Mouse (Mus musculus): ENCODE results near the gene Suclg2. TPM values are rescaled to one million over a fixed set of nuclear protein-coding genes. Genes with fewer than 3 reads are reported as not detected.

The Suclg2 gene
- polyA plus RNA-seq, 2 experiments: 21.1 to 33.8 TPM

- no peaks in the 10 kb centered on the region for H3K9me3 ChIP-seq (ENCODE audit: control insufficient read depth, low read length)
- DNase-seq (ENCODE audit: low read depth in 3 of 3, low spot score in 3 of 3) (no peak), ATAC-seq (ENCODE audit: insufficient read depth) (no peak)
- H3K27ac ChIP-seq: no peak overlapping the region
- no peak for TF ChIP-seq CTCF (IDR thresholded peaks at IDR 0.05; ENCODE audit: low read depth)
- no peak for TF ChIP-seq EP300 (IDR thresholded peaks at IDR 0.05; ENCODE audit: low read depth)
- H3K9ac ChIP-seq (replicated peaks): no peak overlapping the region
- H3K4me2 ChIP-seq (ENCODE audit: low read depth): no peak overlapping the region
- H3K4me1 ChIP-seq (replicated peaks; ENCODE audit: control insufficient read depth in 2 of 2, insufficient read depth in 2 of 2, low read length in 1 of 2): no peaks in the 10 kb centered on the region
- 85% methylated on average over 6 of the region's 6 CpGs for WGBS (ENCODE audit: insufficient replicate concordance)
- no peaks in the 10 kb centered on the region for H3K36me3 ChIP-seq (replicated peaks; ENCODE audit: control insufficient read depth, insufficient read depth, low read depth)
- H3K27me3 ChIP-seq (ENCODE audit: control insufficient read depth, insufficient read depth, low read length): no peaks in the 10 kb centered on the region
- H3K4me3 ChIP-seq (ENCODE audit: insufficient read depth in 1 of 2, low read depth in 2 of 2, low read length in 2 of 2): no peak overlapping the region
Measured at GRCm38 (mm10) chr6:95668629-95669334, 49.8 kb downstream of the Suclg2 start.

- Histone ChIP-seq H3K4me1 (replicated peaks; ENCODE audit: control insufficient read depth in 2 of 2, insufficient read depth in 2 of 2, low read length in 1 of 2) (no peaks in the 10 kb centered on the region), H3K36me3 (replicated peaks; ENCODE audit: control insufficient read depth, insufficient read depth, low read depth) (no peaks in the 10 kb centered on the region), H3K27ac (no peak overlapping the region), H3K27me3 (ENCODE audit: control insufficient read depth, insufficient read depth, low read length) (no peaks in the 10 kb centered on the region), H3K9me3 (ENCODE audit: control insufficient read depth, low read length) (no peaks in the 10 kb centered on the region), H3K9ac (replicated peaks) (no peak overlapping the region), H3K4me2 (ENCODE audit: low read depth) (no peak overlapping the region), H3K4me3 (ENCODE audit: insufficient read depth in 1 of 2, low read depth in 2 of 2, low read length in 2 of 2) (no peak overlapping the region)
- TF ChIP-seq CTCF (IDR thresholded peaks at IDR 0.05; ENCODE audit: low read depth) (no peak), EP300 (IDR thresholded peaks at IDR 0.05; ENCODE audit: low read depth) (no peak)
- WGBS (ENCODE audit: insufficient replicate concordance): 88% methylated on average over 8 of the region's 8 CpGs
- DNase-seq (ENCODE audit: low read depth in 3 of 3, low spot score in 3 of 3) (no peak), ATAC-seq (ENCODE audit: insufficient read depth) (no peak)
Measured at GRCm38 (mm10) chr6:95657671-95658070, 60.9 kb downstream of the Suclg2 start.

DNA sequence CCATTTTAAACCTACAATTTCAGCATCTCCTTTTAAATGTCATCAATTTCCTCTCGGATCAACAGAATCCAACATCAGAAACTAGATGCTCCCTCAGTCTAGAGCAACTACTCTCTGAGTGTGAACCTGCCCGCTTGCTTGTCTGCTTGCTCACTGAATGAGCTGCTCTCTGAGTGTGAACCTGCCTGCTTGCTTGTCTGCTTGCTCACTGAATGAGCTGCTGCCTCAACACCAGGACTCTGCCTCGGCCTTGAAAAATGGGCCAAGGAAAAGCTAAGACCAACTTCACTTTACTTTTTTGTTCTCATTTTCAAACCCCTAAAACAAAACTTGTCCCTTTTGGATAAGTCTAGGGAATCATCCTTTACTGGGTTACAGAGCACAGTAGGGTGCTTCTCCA, 64.9 kb downstream of the Suclg2 start:
- DNase-seq (ENCODE audit: low read depth in 3 of 3, low spot score in 3 of 3): no peak
- Histone ChIP-seq H3K9me3 (ENCODE audit: control insufficient read depth, low read length) (no peaks in the 10 kb centered on the region), H3K4me3 (ENCODE audit: insufficient read depth in 1 of 2, low read depth in 2 of 2, low read length in 2 of 2) (no peak overlapping the region), H3K27ac (no peak overlapping the region), H3K4me1 (replicated peaks; ENCODE audit: control insufficient read depth in 2 of 2, insufficient read depth in 2 of 2, low read length in 1 of 2) (peaks cover 0 to 3% of the 10 kb centered on the region in 2 experiments; a peak in 1 of 4 replicates), H3K27me3 (ENCODE audit: control insufficient read depth, insufficient read depth, low read length) (no peaks in the 10 kb centered on the region), H3K4me2 (ENCODE audit: low read depth) (no peak overlapping the region), H3K9ac (replicated peaks) (no peak overlapping the region), H3K36me3 (replicated peaks; ENCODE audit: control insufficient read depth, insufficient read depth, low read depth) (no peaks in the 10 kb centered on the region)
- no peak for ATAC-seq (ENCODE audit: insufficient read depth)
- WGBS (ENCODE audit: insufficient replicate concordance): 67% methylated on average over 3 of the region's 3 CpGs
- TF ChIP-seq EP300 (IDR thresholded peaks at IDR 0.05; ENCODE audit: low read depth) (no peak), CTCF (IDR thresholded peaks at IDR 0.05; ENCODE audit: low read depth) (no peak)

- Histone ChIP-seq H3K27me3 (ENCODE audit: control insufficient read depth, insufficient read depth, low read length) (no peaks in the 10 kb centered on the region), H3K9me3 (ENCODE audit: control insufficient read depth, low read length) (no peaks in the 10 kb centered on the region), H3K9ac (replicated peaks) (no peak overlapping the region), H3K36me3 (replicated peaks; ENCODE audit: control insufficient read depth, insufficient read depth, low read depth) (no peaks in the 10 kb centered on the region), H3K4me3 (ENCODE audit: insufficient read depth in 1 of 2, low read depth in 2 of 2, low read length in 2 of 2) (no peak overlapping the region), H3K27ac (no peak overlapping the region), H3K4me1 (replicated peaks; ENCODE audit: control insufficient read depth in 2 of 2, insufficient read depth in 2 of 2, low read length in 1 of 2) (peaks cover 0 to 3% of the 10 kb centered on the region in 2 experiments; a peak in 1 of 4 replicates), H3K4me2 (ENCODE audit: low read depth) (no peak overlapping the region)
- no peak for TF ChIP-seq EP300 (IDR thresholded peaks at IDR 0.05; ENCODE audit: low read depth)
- no peak for TF ChIP-seq CTCF (IDR thresholded peaks at IDR 0.05; ENCODE audit: low read depth)
- ATAC-seq (ENCODE audit: insufficient read depth) (0 out of 2 replicates have a peak, but pooled peaks have one; percentile 33), DNase-seq (ENCODE audit: low read depth in 3 of 3, low spot score in 3 of 3) (peak; percentile 6 to 24 (median 24))
- WGBS (ENCODE audit: insufficient replicate concordance): 63% methylated on average over 6 of the region's 6 CpGs
Measured at GRCm38 (mm10) chr6:95652774-95653173, 65.8 kb downstream of the Suclg2 start.

GRCm38 (mm10) chr6:95651391-95651876, 67.2 kb downstream of the Suclg2 start:
- H3K27me3 ChIP-seq (ENCODE audit: control insufficient read depth, insufficient read depth, low read length): no peaks in the 10 kb centered on the region
- H3K4me2 ChIP-seq (ENCODE audit: low read depth): no peak overlapping the region
- H3K27ac ChIP-seq: no peak overlapping the region
- H3K9ac ChIP-seq (replicated peaks): no peak overlapping the region
- ATAC-seq (ENCODE audit: insufficient read depth) (no peak), DNase-seq (ENCODE audit: low read depth in 3 of 3, low spot score in 3 of 3) (no peak)
- no peak for TF ChIP-seq EP300 (IDR thresholded peaks at IDR 0.05; ENCODE audit: low read depth)
- no peak for TF ChIP-seq CTCF (IDR thresholded peaks at IDR 0.05; ENCODE audit: low read depth)
- H3K36me3 ChIP-seq (replicated peaks; ENCODE audit: control insufficient read depth, insufficient read depth, low read depth): no peaks in the 10 kb centered on the region
- peaks cover 0 to 3% of the 10 kb centered on the region in 2 experiments; a peak in 1 of 4 replicates for H3K4me1 ChIP-seq (replicated peaks; ENCODE audit: control insufficient read depth in 2 of 2, insufficient read depth in 2 of 2, low read length in 1 of 2)
- WGBS (ENCODE audit: insufficient replicate concordance): 67% methylated on average over 6 of the region's 6 CpGs
- no peaks in the 10 kb centered on the region for H3K9me3 ChIP-seq (ENCODE audit: control insufficient read depth, low read length)
- no peak overlapping the region for H3K4me3 ChIP-seq (ENCODE audit: insufficient read depth in 1 of 2, low read depth in 2 of 2, low read length in 2 of 2)

Data from liver, embryonic 14.5 days (tissue).